Mouse (Mus musculus): ENCODE measurements around the gene Anapc13.

The Anapc13 gene

DNA sequence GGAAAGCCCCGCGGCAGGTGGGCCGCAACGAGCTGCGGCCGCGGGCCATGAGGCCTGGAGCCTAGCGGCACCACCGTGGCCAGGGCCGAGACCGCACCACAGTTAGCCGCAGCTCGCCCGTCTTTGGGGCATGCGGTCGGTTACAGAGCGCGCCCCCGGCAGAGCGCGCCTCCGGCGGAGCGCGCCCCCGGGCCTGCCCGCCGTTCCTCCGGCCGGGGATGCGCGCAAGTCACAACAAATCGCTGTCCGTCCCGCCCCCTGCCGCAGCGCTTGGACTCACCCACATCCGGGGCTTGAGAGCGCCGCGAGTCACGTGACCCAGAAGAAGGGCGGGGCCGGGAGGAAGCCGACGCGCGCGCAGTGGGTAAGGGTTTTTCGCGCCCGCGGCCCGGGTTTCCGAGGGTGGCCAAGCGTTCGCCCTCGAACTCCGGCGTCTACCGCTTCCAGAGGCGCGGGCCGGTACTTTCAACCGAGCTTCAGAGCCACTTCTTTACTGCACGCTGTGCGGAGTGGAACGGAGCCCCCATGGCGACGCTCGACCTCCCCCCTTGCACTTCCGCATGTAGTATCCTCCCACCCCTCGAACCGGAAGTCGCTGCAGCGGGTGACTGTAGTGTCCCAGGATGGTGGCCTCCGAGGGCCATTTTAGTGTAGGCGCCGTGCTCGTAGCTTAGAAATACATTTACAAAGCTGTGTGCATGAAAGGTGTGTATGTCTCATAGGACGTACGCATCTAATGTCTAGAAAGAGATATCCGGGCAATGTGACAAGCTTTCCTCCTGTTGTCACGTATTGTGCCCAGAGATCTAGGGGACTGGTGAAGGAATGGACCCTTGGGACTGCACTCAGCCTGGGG is at the start of gene Anapc13, which contains the start of gene Cep63:
Gene Anapc13 (plus strand): TSS at position 314 of the 856 bp plus-strand sequence.
Gene Cep63 (minus strand): TSS at position 552 of the 856 bp plus-strand sequence.
- peak; percentile 92 for DNase-seq (ENCODE audit: low read depth)

DNA sequence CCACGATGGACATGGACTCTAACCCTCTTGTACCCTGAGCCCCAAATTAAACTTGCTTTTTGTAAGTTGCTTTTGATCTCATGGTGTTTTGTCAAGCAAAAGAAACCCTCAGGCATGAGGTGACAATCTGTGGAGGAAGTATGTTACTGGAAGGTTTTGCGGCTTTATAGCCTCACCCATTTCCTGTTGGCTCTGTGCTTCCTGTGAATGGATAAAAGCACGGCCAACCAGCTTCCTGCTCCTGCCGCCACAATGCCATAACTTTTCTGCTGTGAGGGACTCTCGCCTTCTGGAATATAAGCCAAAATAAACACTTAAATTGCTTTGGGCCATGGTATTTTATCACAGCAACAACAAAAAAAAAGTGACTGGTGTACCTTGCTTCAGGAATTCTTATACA is 48.6 kb upstream of the Anapc13 start:
- DNase-seq (ENCODE audit: low read depth) = peak; percentile 6

DNA sequence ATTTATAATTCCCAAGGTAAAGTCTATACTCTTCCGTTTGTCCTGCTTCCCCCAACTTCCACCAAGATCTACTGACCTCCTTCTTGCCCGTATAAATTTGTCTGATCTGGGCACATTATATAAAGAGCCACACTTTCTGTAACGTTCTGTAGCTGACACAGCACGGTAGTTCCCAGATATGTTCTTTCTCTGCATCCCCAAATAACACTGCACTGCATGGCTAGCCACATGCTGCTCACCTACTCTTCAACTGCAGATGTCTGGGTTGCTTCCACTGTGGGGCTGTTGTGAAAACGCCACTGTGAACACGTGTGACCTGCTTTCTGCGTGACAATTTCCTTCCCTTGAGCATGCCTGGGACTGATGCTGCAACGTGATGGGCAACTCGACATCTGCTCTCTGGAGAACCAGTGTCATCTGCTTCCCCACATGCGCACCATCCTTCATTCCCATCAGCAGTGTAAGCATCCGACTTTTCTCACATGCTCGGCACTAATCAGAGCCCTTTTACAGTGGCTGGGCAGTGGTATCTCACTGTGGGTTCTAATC is 44.1 kb upstream of the Anapc13 start:
- no peak for DNase-seq (ENCODE audit: low read depth)

DNA sequence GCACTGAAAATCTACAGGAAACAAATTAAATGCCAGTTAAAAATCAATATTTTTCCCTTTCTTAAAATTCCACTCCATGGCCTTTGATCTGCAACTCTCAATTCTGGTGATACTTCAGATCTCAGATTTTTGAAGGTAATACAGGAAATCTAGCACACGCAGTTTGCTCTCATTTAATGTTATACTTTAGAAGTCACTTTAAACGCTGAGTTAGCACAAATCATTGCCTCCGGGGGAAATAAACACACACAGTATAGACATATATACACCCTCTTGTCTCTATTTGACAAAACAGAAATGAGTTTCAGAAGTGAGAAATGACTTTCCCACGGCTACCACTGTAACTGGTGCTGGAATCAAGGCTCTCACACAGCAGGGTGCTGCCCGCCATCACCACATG is 38.7 kb upstream of the Anapc13 start:
- DNase-seq (ENCODE audit: low read depth) = no peak

DNA sequence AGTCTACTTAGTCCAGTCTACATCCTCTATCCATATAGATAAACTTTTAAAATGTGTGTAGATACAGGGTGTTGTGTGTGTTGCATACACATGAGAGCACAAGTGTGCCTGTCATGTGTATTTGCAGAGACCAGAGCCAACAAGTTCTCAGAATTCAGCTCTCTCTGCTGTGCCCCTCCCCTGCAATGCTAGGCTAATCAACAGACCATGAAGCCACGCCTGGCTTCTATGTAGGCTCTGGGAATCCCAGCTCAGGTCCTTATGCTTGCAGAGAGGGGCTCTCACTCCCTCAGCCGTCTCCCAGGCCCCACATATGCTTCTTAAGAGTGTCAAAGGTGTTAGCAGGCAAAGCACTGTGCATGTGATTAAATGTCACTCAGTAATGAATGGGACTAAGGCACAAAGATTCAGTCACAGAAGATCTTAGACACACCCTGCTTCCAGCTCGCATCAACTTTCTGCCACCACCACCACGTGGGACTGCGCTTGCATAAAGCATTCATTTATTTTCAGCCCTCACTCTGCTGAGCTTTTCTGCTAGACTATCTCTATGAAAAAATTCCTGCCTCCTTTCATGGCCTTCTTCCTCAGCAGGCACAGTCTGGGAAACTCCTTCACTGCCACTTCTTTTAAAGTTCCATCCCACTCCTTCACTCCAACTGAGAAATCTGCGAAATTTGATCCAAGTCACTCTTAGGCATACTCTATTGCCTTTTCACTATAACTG is 31.3 kb upstream of the Anapc13 start:
- DNase-seq (ENCODE audit: low read depth) = no peak

DNA sequence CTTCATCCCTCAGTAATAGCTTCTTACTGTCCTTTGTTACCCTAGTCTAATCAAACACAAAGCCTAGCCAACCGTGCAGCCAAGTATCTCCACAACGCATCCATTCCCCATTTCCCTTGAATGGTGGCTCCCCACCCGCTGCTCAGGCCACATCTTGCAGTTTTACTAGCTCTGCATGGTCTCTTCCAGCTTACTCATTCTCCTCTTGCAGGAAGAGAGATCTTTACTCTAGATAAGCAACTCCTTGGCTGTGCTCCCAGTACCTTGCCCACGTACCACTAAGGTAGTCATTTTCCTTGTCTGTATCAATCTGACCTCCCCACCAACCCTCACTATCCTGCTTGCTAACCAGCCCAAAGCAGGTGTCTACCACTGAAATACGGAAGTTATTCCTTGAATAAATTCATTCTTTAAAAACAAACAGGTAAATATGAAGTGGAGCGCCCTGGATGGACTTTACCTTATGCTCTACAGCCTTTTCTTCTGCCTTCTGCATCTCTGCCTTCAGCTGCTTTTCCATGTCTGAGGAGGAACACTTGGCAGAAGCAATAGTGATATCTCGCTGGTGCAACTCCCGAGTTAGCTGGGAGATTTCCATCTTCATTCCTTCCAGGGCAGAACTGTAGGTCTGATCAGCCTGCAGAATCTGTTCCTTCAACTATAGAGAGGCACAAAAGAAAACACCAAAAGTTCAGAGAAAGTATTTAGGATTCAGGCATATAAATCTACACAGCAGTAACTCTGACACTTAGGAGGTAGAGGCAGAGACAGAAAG is 30.2 kb upstream of the Anapc13 start:
- DNase-seq (ENCODE audit: low read depth) = no peak

DNA sequence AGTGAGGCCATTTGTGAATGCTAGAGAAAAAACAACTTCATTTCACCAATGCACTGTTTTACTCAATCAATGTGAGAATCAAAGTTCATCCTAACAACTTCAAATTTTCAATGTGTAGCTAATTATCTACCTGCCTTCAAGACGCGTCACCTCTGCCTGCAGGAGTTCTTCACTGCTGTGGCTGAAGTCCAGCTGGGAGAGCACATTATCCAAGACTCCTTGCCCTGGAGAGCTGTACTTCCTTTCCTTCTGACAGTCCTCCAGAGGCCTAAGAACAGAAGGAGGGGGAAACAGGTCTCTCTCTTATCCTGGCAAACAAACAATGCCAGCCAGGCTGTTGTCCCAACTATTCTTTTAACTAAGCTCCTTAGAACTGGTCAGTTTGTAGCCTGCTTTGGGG is 24.9 kb upstream of the Anapc13 start:
- DNase-seq (ENCODE audit: low read depth) = no peak

DNA sequence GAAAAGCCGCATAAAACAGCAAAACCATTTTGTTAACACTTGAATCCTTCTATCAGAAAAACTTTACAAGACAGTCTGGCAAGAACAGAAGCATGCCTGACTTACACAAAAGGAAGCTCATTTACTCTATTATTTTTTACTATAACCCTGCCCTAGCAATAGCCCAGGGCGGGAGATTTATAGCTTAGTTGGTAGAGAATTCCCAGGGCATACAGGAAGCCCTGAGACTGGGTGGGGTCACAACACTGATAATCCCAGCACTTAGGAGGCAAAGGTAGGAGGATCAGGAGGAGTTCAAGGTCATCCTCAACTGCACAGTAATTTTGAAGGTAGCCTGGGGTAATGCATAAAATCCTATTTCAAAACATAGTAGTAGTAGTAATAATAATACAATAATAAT is 24.4 kb upstream of the Anapc13 start:
- DNase-seq (ENCODE audit: low read depth) = no peak

DNA sequence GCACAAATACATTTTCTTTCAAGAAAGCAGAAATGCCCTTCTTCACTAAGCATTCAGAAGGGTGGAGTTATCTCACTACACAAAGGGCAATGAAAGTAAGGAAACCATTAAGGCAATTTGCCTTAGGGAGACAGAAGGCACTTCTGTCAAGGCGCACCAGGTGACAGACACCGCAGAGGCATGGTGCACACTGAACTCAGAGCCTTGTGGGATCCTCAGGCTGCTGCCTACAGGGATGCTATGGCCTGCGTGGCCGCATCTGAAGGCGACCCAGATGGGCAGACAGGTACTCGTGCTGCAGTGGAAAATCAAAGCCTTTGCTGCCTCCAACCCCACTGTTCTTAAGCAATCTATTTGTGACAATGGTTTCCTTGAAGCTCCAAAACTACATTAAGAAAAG is 20.9 kb upstream of the Anapc13 start:
- no peak for DNase-seq (ENCODE audit: low read depth)

DNA sequence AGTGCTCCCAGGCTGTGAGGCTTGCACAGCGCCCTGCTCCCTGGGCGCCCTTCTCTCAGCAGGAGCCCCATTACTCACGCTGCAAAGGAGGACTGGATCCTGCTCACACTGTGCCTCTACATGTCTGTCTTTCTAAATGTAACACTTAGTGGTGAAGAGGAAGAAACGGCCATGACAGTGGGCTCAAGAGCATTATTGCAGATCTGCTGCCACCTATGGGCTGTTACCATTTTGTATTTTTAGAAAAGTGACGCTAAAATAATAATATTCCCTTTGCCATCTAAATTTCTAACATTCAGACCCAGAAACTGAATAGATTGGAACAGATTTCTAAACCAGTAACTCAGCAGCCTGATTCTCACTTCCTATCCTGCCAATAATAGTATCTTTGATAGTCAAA is 18.6 kb upstream of the Anapc13 start:
- no peak for DNase-seq (ENCODE audit: low read depth)

DNA sequence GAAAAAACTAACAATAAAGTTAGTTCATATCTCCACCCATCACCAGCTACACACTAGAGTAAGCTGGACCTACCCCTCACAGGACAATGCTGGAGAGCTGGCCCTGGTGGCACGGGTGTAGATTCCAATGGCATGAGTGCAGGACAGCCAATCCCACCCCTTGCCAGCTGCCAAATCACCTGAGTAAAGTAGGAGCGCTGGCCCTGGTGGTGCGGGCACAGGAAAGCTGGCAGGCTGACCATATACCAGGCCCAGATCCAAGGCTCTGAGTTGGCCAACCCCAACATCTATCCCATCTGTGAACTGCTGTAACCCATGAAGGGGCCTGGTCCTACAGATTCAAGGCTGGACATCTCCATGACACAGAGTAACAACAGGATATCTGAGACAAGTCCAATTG is 16.9 kb upstream of the Anapc13 start:
- no peak for DNase-seq (ENCODE audit: low read depth)

DNA sequence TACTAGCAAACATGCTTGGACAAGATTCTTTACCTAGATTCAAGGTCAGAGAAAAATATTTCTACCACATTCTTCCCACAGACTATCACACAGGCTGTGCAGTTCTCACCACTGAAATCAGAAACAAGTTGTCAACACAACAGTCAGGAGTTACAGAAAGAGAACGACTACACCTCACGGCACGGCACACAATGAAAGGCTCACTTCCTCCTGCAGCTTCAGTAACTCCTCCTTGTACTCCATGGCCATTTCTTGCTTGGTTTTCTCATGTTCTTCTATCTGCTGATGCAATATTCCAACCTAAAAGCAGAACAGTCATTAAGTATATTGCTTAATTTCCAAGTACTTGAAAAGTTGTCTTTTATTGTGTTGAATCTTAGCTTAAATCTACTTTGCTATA is 11.0 kb upstream of the Anapc13 start:
- no peak for DNase-seq (ENCODE audit: low read depth)

DNA sequence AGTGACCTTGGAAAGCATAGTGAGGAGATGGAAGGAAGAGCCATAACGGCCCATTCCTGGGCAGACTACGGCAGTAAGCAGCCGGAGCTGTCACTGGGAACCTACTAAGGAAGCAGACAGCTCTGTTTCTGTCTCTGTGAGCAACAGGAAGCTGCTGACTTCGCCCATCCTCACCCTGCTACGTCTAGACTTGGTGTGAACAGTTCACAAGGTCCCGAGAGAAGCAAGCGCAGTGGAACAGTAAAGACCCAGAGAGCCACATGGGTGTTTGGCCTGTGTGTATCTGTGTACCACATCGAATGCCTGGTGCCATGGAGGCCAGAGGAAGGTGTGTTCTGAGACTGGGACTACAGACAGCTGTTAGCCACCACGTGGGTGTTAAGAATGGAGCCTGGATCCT is 9.8 kb upstream of the Anapc13 start:
- DNase-seq (ENCODE audit: low read depth) = no peak

DNA sequence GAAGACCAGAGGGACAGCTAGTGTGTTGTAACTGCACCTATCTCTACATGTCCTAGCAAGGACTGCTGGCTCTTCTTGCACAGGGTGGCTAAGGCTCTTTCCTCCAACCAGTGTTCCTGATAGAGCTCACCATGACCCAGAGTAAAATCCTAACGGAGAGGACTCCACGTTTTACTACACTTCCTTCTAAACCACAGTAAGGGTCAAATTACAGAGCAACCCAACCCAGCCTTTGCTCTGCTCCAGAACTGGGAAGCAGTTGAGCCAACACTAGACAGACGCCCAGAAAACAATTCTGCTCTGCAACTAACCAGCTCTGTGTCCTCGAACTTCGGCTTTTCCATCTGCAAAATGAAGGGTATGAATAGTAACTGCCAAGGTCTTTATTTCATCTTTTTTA is 4.7 kb upstream of the Anapc13 start:
- no peak for DNase-seq (ENCODE audit: low read depth)

DNA sequence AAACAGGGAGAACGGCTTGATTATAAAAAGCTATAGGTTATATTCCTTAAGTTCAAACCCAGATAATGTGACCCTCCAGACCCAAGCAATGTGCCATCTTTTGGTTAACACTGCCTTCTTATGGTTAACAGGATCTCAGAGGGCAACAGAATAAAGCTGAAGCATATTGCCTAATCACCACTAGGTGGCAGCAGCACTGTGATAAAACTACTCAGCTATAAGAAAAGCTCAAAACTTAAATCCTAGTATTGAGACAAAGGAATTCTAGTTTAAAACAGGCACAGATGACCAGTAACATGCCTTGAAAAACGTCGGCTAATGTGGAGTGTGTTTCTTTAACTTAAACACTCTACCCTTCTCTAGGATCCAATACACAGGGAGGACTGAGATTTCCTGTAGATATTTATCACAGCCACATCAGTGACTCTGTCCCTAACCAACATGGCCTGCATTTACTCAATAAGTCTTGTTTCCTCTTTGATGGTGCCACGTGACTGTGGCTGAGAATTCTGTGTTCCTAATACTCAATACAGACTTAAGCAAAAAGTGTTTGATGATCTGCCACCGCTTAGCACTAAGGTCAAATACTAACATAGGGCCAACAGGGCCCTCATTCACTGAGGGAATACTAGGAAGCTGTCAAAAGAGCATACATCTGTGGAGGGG is 3.8 kb upstream of the Anapc13 start:
- DNase-seq (ENCODE audit: low read depth) = peak; percentile 56

DNA sequence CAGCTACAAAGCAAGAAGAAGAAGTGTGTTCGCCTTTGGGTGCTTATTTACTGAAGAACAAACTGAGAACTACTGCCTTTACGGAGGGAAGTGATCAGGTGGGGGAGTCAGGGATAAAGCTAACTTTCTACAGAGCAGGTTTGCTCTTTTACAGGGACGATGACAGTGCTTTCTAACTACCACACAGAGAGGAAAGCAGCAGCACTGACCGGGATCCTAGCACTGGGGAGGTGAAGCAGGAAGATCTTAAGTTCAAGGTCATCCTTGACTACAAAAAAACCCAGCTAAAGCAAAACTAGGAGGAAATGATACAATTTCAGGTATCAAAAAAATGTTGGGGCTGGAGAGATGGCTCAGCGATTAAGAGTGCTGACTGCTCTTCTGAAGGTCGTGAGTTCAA is 3.2 kb upstream of the Anapc13 start:
- no peak for DNase-seq (ENCODE audit: low read depth)

DNA sequence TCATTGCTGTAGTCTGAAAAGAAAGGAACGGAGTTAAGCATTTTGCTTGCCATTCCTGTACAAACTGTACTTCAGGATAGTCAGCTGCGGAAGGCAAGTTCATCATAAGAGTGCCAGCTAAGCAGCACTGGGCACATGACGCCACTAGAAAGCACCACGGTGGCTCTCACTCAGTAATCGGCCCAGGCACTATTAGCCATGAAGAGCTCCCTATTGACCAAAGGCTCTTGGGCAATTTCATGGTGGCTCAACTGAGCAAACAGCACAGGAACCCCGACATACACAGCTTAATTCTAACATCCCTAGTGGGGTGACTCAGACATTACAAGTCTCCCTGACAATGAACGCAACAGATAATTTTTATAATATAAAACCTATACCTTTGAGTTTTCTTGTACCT is 2.5 kb upstream of the Anapc13 start:
- no peak for DNase-seq (ENCODE audit: low read depth)

DNA sequence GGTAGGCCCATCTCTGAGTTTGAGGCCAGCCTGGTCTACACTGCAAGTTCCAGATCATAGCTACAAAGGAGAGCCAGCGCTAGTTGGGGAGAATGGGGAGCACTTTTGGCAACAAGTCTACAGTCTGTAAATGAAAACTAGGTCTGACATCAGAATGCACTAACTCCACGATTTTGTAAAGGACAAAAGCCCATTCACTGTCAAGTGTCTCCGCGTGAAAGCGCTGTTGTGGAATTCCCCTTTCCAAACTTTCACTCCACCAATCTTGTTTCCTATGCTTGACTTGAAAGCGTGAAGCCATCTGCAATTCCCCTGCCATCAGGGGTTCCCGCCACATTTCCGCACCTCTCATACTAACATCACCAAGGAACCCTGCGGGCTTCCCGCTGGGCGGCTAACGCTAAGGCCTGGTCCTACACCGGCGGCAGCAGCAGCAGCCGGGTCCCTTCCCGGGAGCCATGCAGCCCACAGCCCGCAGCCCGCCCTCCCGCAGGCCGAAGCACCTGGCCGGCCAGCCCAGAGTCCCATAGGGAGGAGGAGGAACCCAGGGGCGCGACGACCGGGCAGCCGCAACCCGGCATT is 604 bp upstream of the Anapc13 start:
- no peak for DNase-seq (ENCODE audit: low read depth)

DNA sequence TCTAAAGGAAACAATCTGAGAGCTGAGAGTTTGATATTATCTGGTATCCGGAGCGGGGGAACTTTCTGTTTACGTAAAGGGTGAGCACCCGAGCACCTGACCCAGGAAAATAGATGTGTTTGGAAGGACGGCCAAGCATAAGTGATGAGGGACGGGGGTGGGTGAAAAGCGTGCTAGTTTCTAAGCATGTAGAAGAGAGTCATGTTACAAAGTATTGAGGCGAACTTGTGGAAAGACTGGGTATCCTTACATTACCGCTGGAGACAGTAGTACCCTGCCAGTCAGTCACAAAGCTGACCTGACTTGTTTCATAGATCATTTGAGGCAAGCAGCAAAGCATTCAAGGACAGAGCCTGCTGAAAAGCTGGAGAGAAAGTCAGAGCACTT is 736 bp downstream of the Anapc13 start:
- DNase-seq (ENCODE audit: low read depth) = no peak

DNA sequence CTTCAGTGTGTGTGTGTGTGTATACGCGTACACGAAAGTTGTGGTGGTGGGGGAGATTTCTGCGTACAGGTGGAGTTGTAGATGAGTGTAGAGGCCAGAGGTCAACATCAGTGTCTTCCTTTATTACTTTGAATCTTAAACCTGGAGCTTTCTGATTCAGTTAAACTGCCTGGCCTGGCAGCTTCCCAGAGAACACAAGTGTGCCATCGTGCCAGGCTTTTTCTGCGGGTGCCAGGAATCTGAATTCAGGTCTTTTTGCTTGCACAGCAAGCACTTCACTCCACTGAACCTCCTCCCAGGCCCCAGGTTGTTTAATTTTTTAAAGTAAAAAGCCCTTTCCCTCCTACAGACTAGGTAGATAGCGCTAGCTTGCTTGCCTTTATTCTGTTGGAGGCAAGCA is 1.3 kb downstream of the Anapc13 start:
- DNase-seq (ENCODE audit: low read depth) = no peak

DNA sequence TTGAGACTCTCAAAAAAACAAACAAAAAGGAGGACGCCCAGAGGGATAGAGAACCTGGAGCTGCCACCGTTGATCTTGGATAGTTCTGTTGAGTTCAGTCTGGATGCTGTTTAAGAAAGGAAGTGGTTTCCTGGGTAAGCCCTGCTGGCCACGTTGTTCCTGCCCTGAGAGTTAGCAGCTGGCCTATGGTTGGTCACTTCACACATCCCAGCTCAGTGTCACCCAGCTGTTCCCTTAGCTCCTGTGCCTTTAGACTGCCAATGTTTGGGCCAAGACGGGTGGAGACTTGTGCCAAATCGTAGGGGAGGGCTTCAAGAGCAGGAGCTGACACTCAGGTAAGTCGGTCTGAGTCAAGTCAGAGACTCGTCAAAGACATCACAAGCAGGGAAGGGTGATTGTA is 3.0 kb downstream of the Anapc13 start:
- DNase-seq (ENCODE audit: low read depth) = no peak

All from c-Kit-positive CD71-negative TER-119-negative erythroid progenitor cells, embryonic 14.5 days (primary cell).